Mouse (Mus musculus) embryonic facial prominence, embryonic 12.5 days (tissue): ENCODE data around the gene Srebf1. TPM values are rescaled to one million over a fixed set of nuclear protein-coding genes. Genes with fewer than 3 reads are reported as not detected.

Experiments used
- ATAC-seq: fragments of 200-750 bp; cut with Nextera tagmentation; 2 replicates; pipeline ENCODE4 v1.8.0; 2017; ENCODE audit not compliant: insufficient number of reproducible peaks, insufficient read depth, low FRiP score, low TSS enrichment
- H3K27ac ChIP-seq: fragments of 300-500 bp; sonication (generic); 2 replicates; pipeline ENCODE4 v1.5.1; 2016; ENCODE audit warnings: mild to moderate bottlenecking
- H3K27me3 ChIP-seq: fragments of 300-500 bp; sonication (generic); 2 replicates; pipeline ENCODE4 v1.6.1; 2016; ENCODE audit warnings: mild to moderate bottlenecking, moderate library complexity
- H3K36me3 ChIP-seq: fragments of 300-500 bp; sonication (generic); 2 replicates; pipeline ENCODE4 v1.6.1; 2016; ENCODE audit warnings: mild to moderate bottlenecking
- H3K4me1 ChIP-seq: fragments of 300-500 bp; sonication (generic); 2 replicates; pipeline ENCODE4 v1.6.1; 2016
- H3K4me2 ChIP-seq: fragments of 300-500 bp; sonication (generic); replicated peaks from 2 replicates; pipeline ENCODE4 v1.6.1; 2016; ENCODE audit warnings: mild to moderate bottlenecking, moderate library complexity
- H3K4me3 ChIP-seq: fragments of 300-500 bp; sonication (generic); 2 replicates; pipeline ENCODE4 v1.5.1; 2016; ENCODE audit warnings: mild to moderate bottlenecking
- H3K9ac ChIP-seq: fragments of 300-500 bp; sonication (generic); 2 replicates; pipeline ENCODE4 v1.6.1; 2016; ENCODE audit warnings: mild to moderate bottlenecking, moderate library complexity
- H3K9me3 ChIP-seq: fragments of 300-500 bp; sonication (generic); 2 replicates; pipeline ENCODE4 v1.6.1; 2016; ENCODE audit warnings: mild to moderate bottlenecking, moderate library complexity
- WGBS: fragments of 180-500 bp; shearing (Covaris S2); methylation state at CpG from one replicate; pipeline ENCODE4 v1.1.7; 2016; 5-methylcytosine and 5-hydroxymethylcytosine counted together
- polyA plus RNA-seq: library from polyadenylated mRNA; unstranded; fragments of >200 nt; fragmentation: Nextera tagmentation; extraction: Ambion mirVana; gene quantifications from 2 replicates; pipeline ENCODE4 v1.2.1, GENCODE M21; 2016

Gene Srebf1
- polyA plus RNA-seq, 1 experiment from 2014 or later = 56.6 TPM

GRCm38 (mm10) chr11:60217467-60217866, 4.9 kb downstream of the Srebf1 start:
- Histone ChIP-seq H3K9me3 (no peaks in the 10 kb centered on the region), H3K27me3 (no peaks in the 10 kb centered on the region), H3K36me3 (peaks cover 14% of the 10 kb centered on the region; the same call in 1 of the 2 replicates), H3K27ac (no peak overlapping the region), H3K4me2 (no peak overlapping the region), H3K4me3 (no peak overlapping the region), H3K9ac (no peak overlapping the region), H3K4me1 (peaks cover 36% of the 10 kb centered on the region)
- 89% methylated on average over 7 of the region's 7 CpGs for WGBS
- no peak for ATAC-seq

GRCm38 (mm10) chr11:60216671-60217070, 5.7 kb downstream of the Srebf1 start:
- H3K27ac ChIP-seq = no peak overlapping the region
- H3K36me3 ChIP-seq = peaks cover 14% of the 10 kb centered on the region; the same call in 1 of the 2 replicates
- no peak overlapping the region for H3K4me2 ChIP-seq
- no peaks in the 10 kb centered on the region for H3K9me3 ChIP-seq
- no peak overlapping the region for H3K4me3 ChIP-seq
- no peak for ATAC-seq
- H3K27me3 ChIP-seq = no peaks in the 10 kb centered on the region
- H3K9ac ChIP-seq = no peak overlapping the region
- 93% methylated on average over 1 of the region's 1 CpGs for WGBS
- peaks cover 40% of the 10 kb centered on the region for H3K4me1 ChIP-seq

- H3K9ac ChIP-seq = no peak overlapping the region
- H3K4me1 ChIP-seq = peaks cover 53% of the 10 kb centered on the region
- 0 out of 2 replicates have a peak overlapping the region, but pooled peaks have one; percentile 31 for H3K27ac ChIP-seq
- no peak for ATAC-seq
- no peaks in the 10 kb centered on the region for H3K27me3 ChIP-seq
- WGBS = 63% methylated on average over 6 of the region's 6 CpGs
- H3K4me3 ChIP-seq = no peak overlapping the region
- H3K9me3 ChIP-seq = no peaks in the 10 kb centered on the region
- peaks cover 13% of the 10 kb centered on the region; the same call in 1 of the 2 replicates for H3K36me3 ChIP-seq
- no peak overlapping the region for H3K4me2 ChIP-seq
Observed at GRCm38 (mm10) chr11:60213266-60213665, 9.1 kb downstream of the Srebf1 start.

GRCm38 (mm10) chr11:60211761-60212160, 10.6 kb downstream of the Srebf1 start:
- no peak for ATAC-seq
- Histone ChIP-seq H3K4me2 (no peak overlapping the region), H3K4me1 (peaks cover 57% of the 10 kb centered on the region), H3K27me3 (no peaks in the 10 kb centered on the region), H3K9me3 (no peaks in the 10 kb centered on the region), H3K36me3 (peaks cover 5% of the 10 kb centered on the region; the same call in 1 of the 2 replicates), H3K9ac (peak overlapping the region; percentile 15), H3K27ac (peak overlapping the region; percentile 69), H3K4me3 (no peak overlapping the region)
- 40% methylated on average over 12 of the region's 12 CpGs for WGBS

GRCm38 (mm10) chr11:60211152-60211551, 11.2 kb downstream of the Srebf1 start:
- peaks cover 11% of the 10 kb centered on the region; the same call in 1 of the 2 replicates for H3K36me3 ChIP-seq
- peak overlapping the region; percentile 32; the same call in 1 of the 2 replicates for H3K4me3 ChIP-seq
- peak overlapping the region; percentile 46; the same call in 1 of the 2 replicates for H3K9ac ChIP-seq

GRCm38 (mm10) chr11:60210305-60210724, 12.1 kb downstream of the Srebf1 start:
- peak overlapping the region; percentile 69 for H3K27ac ChIP-seq
- H3K4me3 ChIP-seq = peak overlapping the region; percentile 32
- peak; percentile 79 for ATAC-seq
- H3K9ac ChIP-seq = peak overlapping the region; percentile 46
- WGBS = under 1% methylated on average over 47 of the region's 47 CpGs
- peaks cover 17% of the 10 kb centered on the region for H3K36me3 ChIP-seq
- H3K4me2 ChIP-seq = peak overlapping the region; percentile 71
- no peaks in the 10 kb centered on the region for H3K9me3 ChIP-seq
- H3K4me1 ChIP-seq = peaks cover 57% of the 10 kb centered on the region
- H3K27me3 ChIP-seq = no peaks in the 10 kb centered on the region

More at GRCm38 (mm10) chr11:60211152-60211551, 11.2 kb downstream of the Srebf1 start:
- Histone ChIP-seq H3K4me2 (peak overlapping the region; percentile 71; the same call in 1 of the 2 replicates), H3K27ac (peak overlapping the region; percentile 69), H3K9me3 (no peaks in the 10 kb centered on the region), H3K27me3 (no peaks in the 10 kb centered on the region), H3K4me1 (peaks cover 57% of the 10 kb centered on the region)
- 63% methylated on average over 3 of the region's 3 CpGs for WGBS
- ATAC-seq = no peak

- no peak for ATAC-seq
- Histone ChIP-seq H3K4me2 (peak overlapping the region; percentile 71), H3K27me3 (no peaks in the 10 kb centered on the region), H3K36me3 (peaks cover 22% of the 10 kb centered on the region), H3K4me3 (peak overlapping the region; percentile 32), H3K9me3 (no peaks in the 10 kb centered on the region), H3K9ac (peak overlapping the region; percentile 49), H3K4me1 (peaks cover 57% of the 10 kb centered on the region), H3K27ac (peak overlapping the region; percentile 69)
- WGBS = 4% methylated on average over 2 of the region's 2 CpGs
Observed at GRCm38 (mm10) chr11:60209933-60210249, 12.5 kb downstream of the Srebf1 start.

- H3K36me3 ChIP-seq = peaks cover 27% of the 10 kb centered on the region
- H3K9me3 ChIP-seq = no peaks in the 10 kb centered on the region
- peak overlapping the region; percentile 71 for H3K4me2 ChIP-seq
- H3K27me3 ChIP-seq = no peaks in the 10 kb centered on the region
- H3K4me3 ChIP-seq = peak overlapping the region; percentile 32
- 46% methylated on average over 7 of the region's 7 CpGs for WGBS
- peak overlapping the region; percentile 69 for H3K27ac ChIP-seq
- H3K4me1 ChIP-seq = peaks cover 57% of the 10 kb centered on the region
- ATAC-seq = no peak
- peak overlapping the region; percentile 49 for H3K9ac ChIP-seq
Observed at GRCm38 (mm10) chr11:60209217-60209932, 13.0 kb downstream of the Srebf1 start.

- H3K4me2 ChIP-seq = peak overlapping the region; percentile 71
- H3K27me3 ChIP-seq = no peaks in the 10 kb centered on the region
- peaks cover 33% of the 10 kb centered on the region for H3K36me3 ChIP-seq
- peak overlapping the region; percentile 69 for H3K27ac ChIP-seq
- no peaks in the 10 kb centered on the region for H3K9me3 ChIP-seq
- WGBS = 66% methylated on average over 4 of the region's 4 CpGs
- ATAC-seq = no peak
- peak overlapping the region; percentile 49 for H3K9ac ChIP-seq
- H3K4me1 ChIP-seq = peaks cover 57% of the 10 kb centered on the region
- H3K4me3 ChIP-seq = peak overlapping the region; percentile 32
Observed at GRCm38 (mm10) chr11:60208712-60209111, 13.7 kb downstream of the Srebf1 start.

GRCm38 (mm10) chr11:60208201-60208600, 14.2 kb downstream of the Srebf1 start:
- Histone ChIP-seq H3K27me3 (no peaks in the 10 kb centered on the region), H3K4me3 (peak overlapping the region; percentile 32; the same call in 1 of the 2 replicates), H3K9ac (peak overlapping the region; percentile 49), H3K27ac (peak overlapping the region; percentile 69), H3K36me3 (peaks cover 39% of the 10 kb centered on the region), H3K4me1 (peaks cover 53% of the 10 kb centered on the region), H3K4me2 (peak overlapping the region; percentile 71), H3K9me3 (no peaks in the 10 kb centered on the region)
- ATAC-seq = no peak
- WGBS = 60% methylated on average over 6 of the region's 6 CpGs

- Histone ChIP-seq H3K27me3 (no peaks in the 10 kb centered on the region), H3K27ac (no peak overlapping the region), H3K4me2 (no peak overlapping the region), H3K36me3 (peaks cover 59% of the 10 kb centered on the region), H3K4me1 (peaks cover 33% of the 10 kb centered on the region), H3K4me3 (no peak overlapping the region), H3K9ac (no peak overlapping the region), H3K9me3 (no peaks in the 10 kb centered on the region)
- 69% methylated on average over 5 of the region's 5 CpGs for WGBS
- ATAC-seq = no peak
Observed at GRCm38 (mm10) chr11:60206207-60206606, 16.2 kb downstream of the Srebf1 start.

GRCm38 (mm10) chr11:60205026-60205425, 17.4 kb downstream of the Srebf1 start:
- Histone ChIP-seq H3K27me3 (no peaks in the 10 kb centered on the region), H3K9ac (no peak overlapping the region), H3K4me2 (no peak overlapping the region), H3K4me3 (no peak overlapping the region), H3K27ac (no peak overlapping the region), H3K9me3 (no peaks in the 10 kb centered on the region), H3K4me1 (peaks cover 26% of the 10 kb centered on the region), H3K36me3 (peaks cover 70% of the 10 kb centered on the region)
- no peak for ATAC-seq
- 93% methylated on average over 11 of the region's 12 CpGs for WGBS
